Mouse (Mus musculus): Measurements from ENCODE around the gene Krtap28-10. TPM values are rescaled to one million over a fixed set of nuclear protein-coding genes. Genes with fewer than 3 reads are reported as not detected.

Gene Krtap28-10
- not detected in 2 replicates for polyA plus RNA-seq (2012; rRNA removed)

DNA sequence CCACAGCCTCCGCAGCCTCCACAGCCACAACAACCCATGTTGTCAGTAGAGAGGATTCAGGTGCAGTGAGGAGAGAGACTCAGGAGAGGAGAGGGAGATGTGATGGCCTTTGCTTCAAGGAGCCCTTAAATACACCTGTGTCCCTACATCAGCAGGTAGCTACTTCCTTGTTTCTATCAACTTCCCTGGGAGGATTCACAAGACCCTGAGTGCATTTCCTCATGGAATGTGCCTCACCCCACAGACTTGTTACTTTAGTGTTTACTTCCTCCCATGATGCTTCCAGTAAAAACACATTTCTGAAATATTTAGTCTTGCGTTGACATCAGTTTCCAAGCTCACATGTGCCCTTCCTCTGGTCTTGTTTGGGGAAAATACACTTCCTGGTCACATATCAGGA lies at the start of gene Krtap28-10:
TSS of gene Krtap28-10 (minus strand) at position 101 of the 400 bp plus-strand sequence.
- no peak for DNase-seq (ENCODE audit: low read depth)

DNA sequence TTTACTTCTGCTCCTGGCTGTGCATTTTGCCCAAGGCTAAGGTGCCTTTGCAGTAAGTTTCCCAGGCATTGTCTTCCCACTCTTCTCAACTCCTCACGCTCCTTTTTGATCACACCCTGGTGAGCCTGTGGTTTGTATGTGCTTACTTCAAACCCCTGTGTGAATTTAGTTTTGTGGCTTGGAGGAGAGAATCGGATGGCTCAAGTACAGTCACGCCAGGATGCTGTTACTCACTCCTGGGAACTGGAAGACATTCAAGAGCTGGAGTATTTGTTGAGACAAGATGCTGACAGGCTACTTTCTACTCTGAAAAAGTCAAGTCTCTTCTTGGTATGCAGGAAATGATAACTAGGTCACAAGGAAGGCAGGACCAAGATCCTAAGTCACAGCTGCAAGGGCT lies 49.0 kb upstream of the Krtap28-10 start:
- no peak for DNase-seq (ENCODE audit: low read depth)

GRCm38 (mm10) chr1:83084790-83085189 lies 42.5 kb upstream of the Krtap28-10 start:
- DNase-seq (ENCODE audit: low read depth) = no peak

DNA sequence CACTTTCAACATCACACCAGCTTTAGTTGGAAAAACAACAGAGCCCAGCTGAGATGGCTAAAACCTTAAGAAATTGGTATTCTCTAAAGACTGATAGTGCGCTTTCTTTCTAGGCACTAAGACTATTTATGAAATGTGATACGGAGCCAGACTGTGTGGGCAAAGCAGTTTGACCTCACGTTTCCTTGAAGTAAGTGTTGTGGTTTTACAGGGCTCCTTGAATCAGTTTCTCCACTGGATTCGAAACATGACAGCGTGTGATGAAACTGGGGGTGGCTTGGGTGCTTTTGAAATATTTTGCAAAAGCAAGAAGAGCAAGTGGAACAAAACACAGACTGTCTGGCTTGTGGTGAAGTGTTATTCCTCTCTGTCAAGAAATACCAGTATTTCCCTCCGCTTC lies 34.7 kb upstream of the Krtap28-10 start:
- no peak for DNase-seq (ENCODE audit: low read depth)

DNA sequence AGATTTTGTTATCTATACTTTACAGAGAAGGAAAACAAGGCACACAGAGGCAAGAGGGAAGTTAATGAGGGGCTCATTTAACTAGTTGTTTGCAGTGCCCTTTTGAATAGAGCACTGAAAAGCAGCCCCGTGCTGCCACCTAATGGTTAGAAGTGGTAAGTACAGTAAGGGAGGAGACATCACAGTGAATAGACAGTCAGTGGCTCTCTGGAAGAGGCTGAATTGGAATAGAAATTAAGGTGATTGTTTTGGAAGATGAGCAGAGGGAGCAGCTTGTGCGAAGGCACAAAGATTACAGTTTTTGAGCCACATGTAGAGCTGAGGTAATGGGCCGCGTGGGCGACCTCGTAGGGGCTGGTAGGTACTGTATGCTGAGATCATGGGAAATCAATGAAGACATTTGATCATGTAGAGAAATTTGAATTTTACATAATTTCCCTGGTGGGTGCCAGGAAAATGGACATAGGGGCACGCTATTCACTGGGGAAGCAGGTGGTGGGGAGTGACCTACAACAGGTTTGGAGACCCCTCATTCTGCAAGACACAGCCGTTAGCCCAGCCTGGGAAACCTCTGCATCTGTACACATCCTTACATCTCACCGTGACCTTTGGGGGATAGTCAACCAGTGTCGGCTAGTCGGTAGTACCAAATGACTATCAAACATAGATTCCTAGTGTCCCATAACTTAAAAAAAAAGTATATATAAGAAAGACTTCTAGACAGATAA lies 34.1 kb upstream of the Krtap28-10 start:
- no peak for DNase-seq (ENCODE audit: low read depth)

- no peak for DNase-seq (ENCODE audit: low read depth)
Observed at GRCm38 (mm10) chr1:83075526-83076189, 33.4 kb upstream of the Krtap28-10 start.

DNA sequence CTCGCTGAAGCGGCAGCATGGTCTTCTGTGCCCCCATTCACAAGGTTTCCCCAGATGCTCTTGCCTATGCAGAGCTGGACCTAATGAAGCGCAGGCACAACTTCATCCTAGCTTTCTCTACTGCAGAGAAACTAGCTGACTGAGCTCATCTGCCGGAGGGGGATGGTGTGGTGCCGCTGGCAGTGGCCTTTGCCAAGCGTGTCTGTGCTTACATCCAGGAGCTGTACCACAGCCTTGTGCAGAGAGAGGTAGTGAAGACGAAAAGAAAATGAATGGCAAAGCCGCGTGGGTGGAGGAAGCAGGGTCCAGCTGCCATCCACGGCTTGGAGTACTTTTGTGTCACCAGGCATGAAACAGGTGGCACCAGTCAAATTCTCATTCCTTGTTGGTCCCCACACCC lies 24.9 kb upstream of the Krtap28-10 start:
- no peak for DNase-seq (ENCODE audit: low read depth)

- DNase-seq (ENCODE audit: low read depth) = no peak
Observed at GRCm38 (mm10) chr1:83066577-83066976, 24.3 kb upstream of the Krtap28-10 start.

DNA sequence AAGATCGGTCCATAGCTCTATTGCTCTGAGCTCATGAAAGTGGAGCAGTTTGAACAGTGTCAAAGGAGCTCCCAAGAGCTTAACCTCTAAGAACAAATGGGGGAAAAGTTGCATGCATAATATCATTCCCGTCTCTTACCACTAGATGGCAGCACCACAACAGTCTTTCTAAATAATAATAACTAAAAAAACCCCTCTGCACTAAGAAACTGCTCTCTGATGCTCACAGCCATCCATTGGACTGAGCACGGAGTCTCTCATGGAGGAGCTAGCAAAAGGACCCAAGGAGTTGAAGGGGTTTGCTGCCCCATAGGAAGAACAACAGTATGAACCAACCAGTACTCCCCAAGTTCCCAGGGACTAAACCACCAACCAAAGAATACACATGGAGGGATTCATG lies 22.6 kb upstream of the Krtap28-10 start:
- DNase-seq (ENCODE audit: low read depth) = no peak

GRCm38 (mm10) chr1:83060643-83061042 lies 18.4 kb upstream of the Krtap28-10 start, which contains the start of gene Krtap28-13:
Gene Krtap28-13 (plus strand): TSS chr1:83060930.
- no peak for DNase-seq (ENCODE audit: low read depth)

GRCm38 (mm10) chr1:83059278-83059677 lies 17.0 kb upstream of the Krtap28-10 start, which contains the start of gene A030005K14Rik:
Gene A030005K14Rik (minus strand): TSS chr1:83059378.
- DNase-seq (ENCODE audit: low read depth) = no peak

- DNase-seq (ENCODE audit: low read depth) = no peak
Observed at GRCm38 (mm10) chr1:83058481-83058880, 16.2 kb upstream of the Krtap28-10 start.

- DNase-seq (ENCODE audit: low read depth) = no peak
Observed at GRCm38 (mm10) chr1:83044882-83045427, 2.7 kb upstream of the Krtap28-10 start, which contains the start of gene Gm47969. Gene Gm47969 (plus strand): TSS chr1:83044932.

- no peak for DNase-seq (ENCODE audit: low read depth)
Observed at GRCm38 (mm10) chr1:83039080-83039479, 3.2 kb downstream of the Krtap28-10 start.

DNA sequence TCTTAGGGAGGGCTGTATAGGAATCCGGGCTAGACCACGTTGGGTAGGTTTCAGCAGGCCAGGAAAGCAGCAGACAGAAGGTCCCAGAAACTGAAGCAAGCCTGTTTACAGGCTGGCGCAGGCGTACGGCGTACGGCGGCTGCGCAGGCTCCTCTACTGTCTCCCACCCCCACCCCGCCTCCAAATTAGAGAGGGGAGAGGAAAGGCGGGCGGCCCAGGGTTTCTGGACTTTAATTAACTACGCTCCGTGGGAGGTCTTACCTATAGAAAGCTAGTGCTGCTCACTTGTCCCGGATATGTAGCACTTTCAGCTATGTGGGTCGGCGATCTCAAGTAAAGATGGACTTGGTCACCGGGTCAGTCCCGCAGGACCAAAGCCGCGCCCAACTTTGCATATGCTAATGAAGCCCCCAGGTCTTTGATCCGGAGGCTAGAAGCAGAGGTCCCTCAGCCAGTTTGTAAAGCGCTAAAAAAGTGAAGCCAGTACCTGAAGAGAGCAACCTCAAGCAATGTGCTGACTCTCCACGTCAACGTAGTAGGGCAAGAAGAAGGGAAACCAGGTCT lies 4.1 kb downstream of the Krtap28-10 start, which contains the start of gene Slc19a3:
TSS of gene Slc19a3 (minus strand) at position 340 of the 564 bp plus-strand sequence.
- no peak for DNase-seq (ENCODE audit: low read depth)

GRCm38 (mm10) chr1:83036892-83037667 lies 5.2 kb downstream of the Krtap28-10 start:
- DNase-seq (ENCODE audit: low read depth) = no peak

DNA sequence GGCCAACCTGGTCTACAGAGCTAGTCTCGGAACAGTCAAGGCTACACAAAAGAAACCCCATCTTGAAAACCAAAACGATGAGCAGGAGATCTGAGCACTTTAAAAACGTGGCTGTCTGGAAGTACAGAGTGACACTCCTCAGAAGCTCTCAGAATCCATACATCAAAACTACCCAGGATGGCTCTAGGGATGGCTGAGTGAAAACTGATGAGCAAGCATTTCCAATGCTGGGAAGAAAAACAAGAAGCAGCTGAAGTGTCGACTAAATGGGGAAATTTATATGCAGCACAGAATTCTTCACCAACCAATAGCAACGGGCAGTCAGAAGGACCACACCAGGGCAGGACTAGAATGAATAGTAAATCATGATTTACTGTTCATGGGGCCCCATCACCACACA lies 7.8 kb downstream of the Krtap28-10 start:
- no peak for DNase-seq (ENCODE audit: low read depth)

DNA sequence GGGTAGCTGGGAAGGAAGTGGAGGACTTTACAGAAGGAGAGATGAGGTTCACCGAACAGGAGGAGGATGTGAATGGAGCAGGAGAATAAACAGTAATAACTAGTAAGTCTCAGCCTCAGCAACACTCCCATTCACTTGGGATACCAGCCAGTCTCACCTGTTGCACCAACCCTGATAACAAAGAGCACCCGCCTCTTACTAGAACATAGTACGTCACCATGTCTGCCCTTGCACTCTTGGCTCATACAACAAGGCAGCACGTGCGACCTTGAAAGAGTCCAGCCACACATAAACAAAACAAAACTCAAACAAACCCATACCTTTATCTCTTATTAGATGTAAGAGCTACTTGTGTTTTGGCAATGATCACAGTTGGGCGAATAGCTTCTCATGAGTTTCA lies 9.8 kb downstream of the Krtap28-10 start:
- no peak for DNase-seq (ENCODE audit: low read depth)

DNA sequence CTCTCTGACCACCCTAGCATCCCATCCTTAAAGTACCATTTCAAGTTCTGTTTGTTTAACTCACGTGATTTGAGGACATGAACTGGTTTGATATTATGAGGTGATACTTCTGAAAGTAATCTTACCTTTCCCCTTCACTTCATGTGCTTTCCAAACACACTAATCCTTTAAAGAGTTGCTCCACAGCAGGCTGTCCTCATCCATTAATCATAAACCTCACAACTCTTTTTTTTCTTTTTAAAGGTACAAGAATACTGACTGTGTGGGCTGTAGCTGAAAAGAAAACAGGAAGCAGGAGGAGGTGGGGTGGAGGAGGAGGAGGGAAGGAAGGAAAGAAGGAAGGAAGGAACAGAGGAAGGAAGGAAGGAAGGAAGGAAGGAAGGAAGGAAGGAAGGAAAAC lies 10.3 kb downstream of the Krtap28-10 start:
- no peak for DNase-seq (ENCODE audit: low read depth)

- no peak for DNase-seq (ENCODE audit: low read depth)
Observed at GRCm38 (mm10) chr1:83016556-83016955, 25.7 kb downstream of the Krtap28-10 start.

GRCm38 (mm10) chr1:83015329-83015879 lies 26.9 kb downstream of the Krtap28-10 start:
- no peak for DNase-seq (ENCODE audit: low read depth)

All from gonadal fat pad, adult 2 months (tissue).